Mouse (Mus musculus): ENCODE data around the gene Gm31371. TPM values are rescaled to one million over a fixed set of nuclear protein-coding genes. Genes with fewer than 3 reads are reported as not detected.

Gene Gm31371
- polyA plus RNA-seq (2021; fragmentation: Nextera tagmentation): not detected in 2 replicates
- long read RNA-seq, experiment 1: 0 reads
- long read RNA-seq, experiment 2: 0 reads

GRCm38 (mm10) chr8:19903092-19903491, at the start of gene Gm31371:
Gm31371 (plus strand) TSS chr8:19903392.

Other genes starting within 250 kb of the Gm31371 start
- gene 4930467E23Rik, start 173.8 kb upstream of the Gm31371 start, polyA plus RNA-seq (2021; fragmentation: Nextera tagmentation): 0.05 TPM in 1 of 2 replicates, not detected in the other